Mouse (Mus musculus) myocyte (in vitro differentiated cells): ENCODE data around the gene Epor. TPM values are rescaled to one million over a fixed set of nuclear protein-coding genes. Genes with fewer than 3 reads are reported as not detected.

Source experiments
- H3K27me3 ChIP-seq: one replicate; pipeline ENCODE4 v1.6.1; 2011; ENCODE audit not compliant: control insufficient read depth, insufficient read depth, insufficient read length
- H3K36me3 ChIP-seq: one replicate; pipeline ENCODE4 v1.6.1; 2011; ENCODE audit not compliant: control insufficient read depth, insufficient read depth
- H3K4me2 ChIP-seq: one replicate; pipeline ENCODE4 v1.6.1; 2011; ENCODE audit warnings: low read depth, control low read depth
- H3K4me3 ChIP-seq: one replicate; pipeline ENCODE4 v1.5.1; 2011; ENCODE audit warnings: mild to moderate bottlenecking, control low read depth, moderate library complexity
- H3K79me2 ChIP-seq: one replicate; pipeline ENCODE4 v1.6.1; 2011; ENCODE audit not compliant: control insufficient read depth, insufficient read depth
- H3ac ChIP-seq: one replicate; pipeline ENCODE4 v1.6.1; 2011; ENCODE audit not compliant: control insufficient read depth, insufficient read length
- CEBPB ChIP-seq: IDR thresholded peaks from 2 replicates; pipeline ENCODE4 v1.6.1; 2011; ENCODE audit warnings: mild to moderate bottlenecking, moderate library complexity; ENCODE audit not compliant: poor library complexity, insufficient read depth, severe bottlenecking
- E2F4 ChIP-seq: IDR thresholded peaks from one replicate; pipeline ENCODE4 v1.6.1; 2011; ENCODE audit warnings: mild to moderate bottlenecking, control low read depth, moderate library complexity; ENCODE audit not compliant: insufficient read depth
- MAX ChIP-seq: IDR thresholded peaks from one replicate; pipeline ENCODE4 v1.6.1; 2011; ENCODE audit warnings: low read depth, mild to moderate bottlenecking, control low read depth
- MYOD1 ChIP-seq, 3 experiments: IDR thresholded peaks; one replicate each; pipeline ENCODE4 v1.6.1; 2011; ENCODE audit warnings: control low read depth in 2 of 3, low read depth in 2 of 3, mild to moderate bottlenecking in 2 of 3, moderate library complexity in 1 of 3; ENCODE audit not compliant: insufficient read length in 2 of 3, control insufficient read depth in 1 of 3
- MYOG ChIP-seq, 3 experiments: IDR thresholded peaks; one replicate each; pipeline ENCODE4 v1.6.1; 2011; ENCODE audit warnings: control low read depth in 2 of 3, low read depth in 2 of 3, mild to moderate bottlenecking in 2 of 3; ENCODE audit not compliant: insufficient read length in 2 of 3, control insufficient read depth in 1 of 3, insufficient read depth in 1 of 3
- POLR2A ChIP-seq: IDR thresholded peaks from one replicate; pipeline ENCODE4 v1.6.1; 2011; ENCODE audit warnings: low read depth, mild to moderate bottlenecking, control low read depth, moderate library complexity; ENCODE audit not compliant: insufficient read length
- POLR2AphosphoS2 ChIP-seq: IDR thresholded peaks from one replicate; pipeline ENCODE4 v1.6.1; 2011; ENCODE audit warnings: low read depth, control low read depth; ENCODE audit not compliant: insufficient read length
- REST ChIP-seq: IDR thresholded peaks from one replicate; pipeline ENCODE4 v1.6.1; 2011; ENCODE audit warnings: mild to moderate bottlenecking, control low read depth, moderate library complexity; ENCODE audit not compliant: insufficient read depth, insufficient read length
- SRF ChIP-seq: IDR thresholded peaks from one replicate; pipeline ENCODE4 v1.6.1; 2011; ENCODE audit warnings: low read depth; ENCODE audit not compliant: control insufficient read depth, insufficient read length
- TCF12 ChIP-seq: IDR thresholded peaks from one replicate; pipeline ENCODE4 v1.6.1; 2011; ENCODE audit warnings: mild to moderate bottlenecking, control low read depth; ENCODE audit not compliant: poor library complexity, insufficient read depth, severe bottlenecking
- TCF3 ChIP-seq: IDR thresholded peaks from one replicate; pipeline ENCODE4 v1.6.1; 2011; ENCODE audit warnings: low read depth, control low read depth; ENCODE audit not compliant: insufficient read length
- USF1 ChIP-seq: IDR thresholded peaks from one replicate; pipeline ENCODE4 v1.6.1; 2011; ENCODE audit warnings: low read depth, mild to moderate bottlenecking, control low read depth, moderate library complexity
- polyA plus RNA-seq: library from polyadenylated mRNA; unstranded; fragments of >200 nt; fragmentation: generic; extraction: Trizol; gene quantifications from one replicate; pipeline ENCODE4 v1.2.1, GENCODE M21; 2012; ENCODE audit warnings: missing spikeins

Epor gene
- polyA plus RNA-seq, result 3.2 TPM

DNA sequence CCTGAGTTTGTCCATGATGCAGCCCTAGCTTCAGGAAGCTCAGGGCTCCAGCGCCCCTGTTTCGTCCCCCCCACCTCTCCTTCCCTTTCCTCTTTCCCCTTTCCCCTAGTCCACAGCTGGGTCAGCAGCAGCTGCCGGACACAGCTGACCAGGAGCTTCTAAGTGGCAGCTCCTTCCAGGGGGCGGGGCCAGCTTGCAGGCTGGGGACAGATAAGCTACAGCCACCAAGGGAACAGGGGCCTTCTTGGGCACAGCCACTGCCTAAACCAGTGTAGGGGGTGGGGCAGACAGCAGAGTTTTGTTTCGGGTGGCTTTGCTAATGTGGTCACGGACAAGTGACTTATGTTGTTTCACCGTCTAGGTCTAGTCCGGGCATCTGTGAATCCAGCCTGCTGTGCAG, at the start of gene Epor:
Gene Epor (minus strand): TSS at position 90 of the 400 bp plus-strand sequence.
- Histone ChIP-seq H3K4me3 (peak within 1 kb of the TSS; percentile 40), H3K27me3 (no peaks in the 10 kb centered on the region), H3K36me3 (no peaks in the 10 kb centered on the region), H3K79me2 (no peaks in the 10 kb centered on the region), H3K4me2 (peak within 1 kb of the TSS; percentile 97), H3ac (peak within 1 kb of the TSS; percentile 7)
- peak; percentile 13 for TF ChIP-seq TCF12
- TF ChIP-seq MYOD1 (IDR thresholded peaks at IDR 0.05; ENCODE audit: control insufficient read depth in 1 of 3, insufficient read length in 2 of 3, low read depth in 2 of 3), result peak; percentile 10 to 80 (median 78)
- peak in 2 of 3 experiments; percentile 56 to 86 for TF ChIP-seq MYOG (IDR thresholded peaks at IDR 0.05; ENCODE audit: control insufficient read depth in 1 of 3, insufficient read depth in 1 of 3, insufficient read length in 2 of 3, low read depth in 2 of 3)
- no peak for TF ChIP-seq MAX

DNA sequence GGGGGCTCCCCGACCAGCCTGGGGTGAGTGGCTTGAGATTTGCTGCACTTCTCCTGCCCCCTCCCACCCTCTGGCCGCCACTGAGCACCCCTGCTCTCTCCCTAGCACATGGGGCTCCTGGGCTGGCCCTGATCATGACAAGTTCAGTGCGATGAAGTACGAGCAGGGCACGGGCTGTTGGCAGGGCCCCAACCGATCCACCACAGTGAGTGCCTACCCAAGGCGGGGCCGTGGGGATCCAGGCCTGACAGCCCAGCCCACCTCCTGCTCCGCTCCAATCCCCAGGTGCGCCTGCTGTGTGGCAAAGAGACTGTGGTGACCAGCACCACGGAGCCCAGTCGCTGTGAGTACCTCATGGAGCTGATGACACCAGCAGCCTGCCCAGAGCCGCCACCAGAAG, 49.4 kb upstream of the Epor start:
- TF ChIP-seq E2F4 (no peak), USF1 (no peak), SRF (no peak), MYOD1 (IDR thresholded peaks at IDR 0.05; ENCODE audit: control insufficient read depth in 1 of 3, insufficient read length in 2 of 3, low read depth in 2 of 3) (no peak), MAX (no peak), MYOG (IDR thresholded peaks at IDR 0.05; ENCODE audit: control insufficient read depth in 1 of 3, insufficient read depth in 1 of 3, insufficient read length in 2 of 3, low read depth in 2 of 3) (no peak), TCF12 (no peak), CEBPB (no peak), POLR2A (no peak), TCF3 (no peak), REST (no peak), POLR2AphosphoS2 (no peak)

DNA sequence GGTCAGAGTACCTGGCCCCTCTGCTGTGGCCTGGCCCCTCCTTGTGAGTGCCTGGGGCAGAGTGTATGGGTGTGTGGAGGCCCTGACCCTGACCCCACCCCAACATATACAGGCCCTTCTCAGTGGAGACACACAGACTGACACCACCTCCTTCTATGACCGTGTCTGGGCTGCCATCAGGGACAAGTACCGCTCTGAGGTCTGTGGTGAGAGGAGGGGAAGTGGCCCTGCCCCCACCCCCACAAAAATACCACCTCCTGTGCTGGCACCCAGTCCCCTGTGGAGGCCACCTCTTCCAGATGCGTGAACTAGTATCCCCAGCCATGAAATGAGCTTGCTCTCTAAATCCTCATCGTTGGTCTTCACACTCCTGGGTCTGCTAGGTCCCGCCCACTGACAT, 47.7 kb upstream of the Epor start:
- TF ChIP-seq MYOG (IDR thresholded peaks at IDR 0.05; ENCODE audit: control insufficient read depth in 1 of 3, insufficient read depth in 1 of 3, insufficient read length in 2 of 3, low read depth in 2 of 3), result no peak
- TF ChIP-seq MYOD1 (IDR thresholded peaks at IDR 0.05; ENCODE audit: control insufficient read depth in 1 of 3, insufficient read length in 2 of 3, low read depth in 2 of 3), result no peak
- TF ChIP-seq E2F4, result no peak
- TF ChIP-seq CEBPB, result no peak
- no peak for TF ChIP-seq USF1
- TF ChIP-seq TCF3, result no peak
- TF ChIP-seq POLR2A, result no peak
- TF ChIP-seq POLR2AphosphoS2, result no peak
- no peak for TF ChIP-seq REST
- H3K4me3 ChIP-seq, result no peak overlapping the region
- H3K36me3 ChIP-seq, result peaks cover 18% of the 10 kb centered on the region
- no peaks in the 10 kb centered on the region for H3K79me2 ChIP-seq
- no peak overlapping the region for H3K4me2 ChIP-seq
- no peak overlapping the region for H3ac ChIP-seq
- H3K27me3 ChIP-seq, result no peaks in the 10 kb centered on the region

More for the DNA sequence above, 49.4 kb upstream of the Epor start:
- Histone ChIP-seq H3K27me3 (no peaks in the 10 kb centered on the region), H3K36me3 (peaks cover 9% of the 10 kb centered on the region), H3K79me2 (no peaks in the 10 kb centered on the region), H3K4me2 (no peak overlapping the region), H3K4me3 (no peak overlapping the region), H3ac (no peak overlapping the region)

DNA sequence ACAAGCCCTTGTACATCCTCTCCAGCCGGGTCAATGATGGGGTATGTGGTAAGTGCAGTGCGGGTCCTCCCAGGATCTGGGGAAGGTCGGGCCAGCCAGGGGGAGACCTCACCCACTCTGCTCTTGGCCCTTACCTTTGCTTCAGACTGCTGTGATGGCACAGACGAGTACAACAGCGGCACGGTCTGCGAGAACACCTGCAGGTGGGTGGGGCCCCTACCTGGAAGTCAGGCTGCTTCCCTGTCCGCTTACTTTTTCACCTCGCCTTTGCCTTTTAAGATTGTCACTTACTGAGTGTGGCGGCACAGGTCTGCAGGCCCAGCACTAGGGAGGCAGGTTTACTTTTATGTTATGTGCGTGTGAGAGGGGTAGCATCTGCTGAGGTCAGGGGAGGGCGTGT, 41.2 kb upstream of the Epor start:
- H3K36me3 ChIP-seq, result peaks cover 12% of the 10 kb centered on the region

DNA sequence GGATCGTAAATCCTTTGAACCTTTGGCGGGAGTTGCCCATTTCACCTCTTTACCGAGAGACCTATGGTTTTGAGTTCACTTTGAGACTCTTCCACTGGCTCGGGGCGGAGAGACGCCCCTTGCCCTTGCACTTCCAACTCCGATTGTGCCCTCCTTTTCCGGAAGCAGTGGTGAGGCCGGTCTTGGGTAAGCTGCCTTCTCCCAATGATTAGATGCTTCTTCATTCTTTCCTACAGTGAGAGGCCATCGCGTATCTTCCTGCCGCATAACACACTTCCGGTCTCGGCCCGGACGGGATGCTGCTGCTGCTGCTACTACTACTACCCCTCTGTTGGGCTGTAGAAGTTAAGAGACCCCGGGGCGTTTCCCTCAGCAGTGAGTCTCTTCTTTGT, 39.9 kb upstream of the Epor start:
- H3K36me3 ChIP-seq, result peaks cover 12% of the 10 kb centered on the region
- H3K79me2 ChIP-seq, result peaks cover 8% of the 10 kb centered on the region
- peak overlapping the region; percentile 70 for H3K4me3 ChIP-seq
- H3K4me2 ChIP-seq, result peak overlapping the region; percentile 86
- peak overlapping the region; percentile 39 for H3ac ChIP-seq
- H3K27me3 ChIP-seq, result no peaks in the 10 kb centered on the region
- TF ChIP-seq SRF, result no peak
- TF ChIP-seq MAX, result no peak
- TF ChIP-seq TCF3, result no peak
- TF ChIP-seq MYOD1 (IDR thresholded peaks at IDR 0.05; ENCODE audit: control insufficient read depth in 1 of 3, insufficient read length in 2 of 3, low read depth in 2 of 3), result no peak
- no peak for TF ChIP-seq POLR2AphosphoS2

More for the DNA sequence above, 41.2 kb upstream of the Epor start:
- Histone ChIP-seq H3K4me3 (peak overlapping the region; percentile 70), H3K27me3 (no peaks in the 10 kb centered on the region), H3ac (no peak overlapping the region), H3K79me2 (peaks cover 8% of the 10 kb centered on the region), H3K4me2 (no peak overlapping the region)
- TF ChIP-seq MYOG (IDR thresholded peaks at IDR 0.05; ENCODE audit: control insufficient read depth in 1 of 3, insufficient read depth in 1 of 3, insufficient read length in 2 of 3, low read depth in 2 of 3), result no peak
- no peak for TF ChIP-seq E2F4
- TF ChIP-seq POLR2A, result no peak
- no peak for TF ChIP-seq CEBPB
- TF ChIP-seq TCF3, result no peak
